Mouse (Mus musculus) fat pad, adult 2 months (tissue): ENCODE measurements around the gene Arl4c.

Experiments used
- DNase-seq: peaks from one replicate; pipeline ENCODE4 v3.0.0-alpha.2; 2011; ENCODE audit warnings: low read depth, low spot score; ENCODE audit errors: extremely low read depth

Arl4c gene

GRCm38 (mm10) chr1:88700961-88701861, 810 bp downstream of the Arl4c start:
- DNase-seq = no peak

DNA sequence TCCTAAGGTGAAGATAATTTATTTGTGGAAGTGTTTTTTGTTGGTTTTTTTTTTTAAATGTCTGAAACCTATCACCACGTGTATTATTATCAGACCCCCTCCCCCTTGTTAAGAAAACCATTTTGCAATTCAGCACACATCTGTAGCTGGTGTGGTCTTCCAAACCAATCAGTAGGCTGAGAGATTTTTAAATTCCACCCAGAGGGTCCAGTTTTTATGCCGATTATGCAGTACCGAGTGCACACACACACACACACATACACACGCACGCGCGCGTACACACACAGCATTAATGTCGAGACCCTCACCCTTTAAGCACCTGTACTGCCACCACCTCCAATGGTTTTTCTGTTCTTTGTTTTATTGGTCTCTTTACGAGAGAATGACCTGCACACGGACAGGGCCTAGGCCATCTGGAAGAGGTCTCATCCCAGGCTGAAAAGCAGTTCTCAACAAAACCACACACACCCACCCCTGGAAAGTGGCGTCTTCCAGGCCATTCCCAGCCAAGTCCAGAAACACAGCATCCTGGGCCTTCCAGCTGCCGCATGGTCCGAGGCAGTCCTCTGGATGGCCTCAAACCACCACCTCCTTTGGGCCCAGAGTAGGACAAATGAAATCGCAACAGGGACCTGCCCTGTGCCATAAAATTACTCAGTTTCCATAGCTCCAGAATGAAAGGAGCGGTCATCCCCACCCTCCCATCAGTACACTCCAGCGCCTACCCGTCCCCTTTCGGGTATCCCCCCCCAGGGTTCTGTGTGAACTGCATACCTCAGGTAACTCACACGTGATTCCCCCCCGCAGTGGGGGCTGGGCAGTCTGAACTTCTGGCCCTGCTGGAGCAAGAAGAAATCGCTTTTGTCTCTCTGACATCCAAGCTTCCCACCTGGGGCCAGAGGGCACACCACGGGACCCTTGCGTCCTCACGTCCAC, 1.9 kb downstream of the Arl4c start:
- no peak for DNase-seq

DNA sequence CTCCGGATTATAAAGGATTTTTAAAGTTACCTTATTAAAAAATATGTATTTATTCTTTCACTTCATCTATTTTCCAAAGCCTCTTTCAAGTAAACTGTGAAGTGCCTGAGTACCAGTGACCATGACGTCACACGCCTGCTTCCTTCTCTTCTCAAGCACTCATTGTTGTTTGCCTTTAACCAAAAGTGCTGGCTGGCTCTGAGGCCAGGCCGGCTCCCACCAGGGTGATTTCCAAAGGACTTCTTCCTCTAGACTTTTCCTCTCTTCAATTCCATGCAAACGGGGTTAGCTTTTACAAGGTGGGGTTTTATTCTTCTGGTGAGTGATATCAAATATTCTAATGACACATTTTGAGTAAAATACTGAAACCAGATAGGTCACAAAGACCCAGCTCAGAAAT, 2.6 kb downstream of the Arl4c start:
- no peak for DNase-seq

- DNase-seq = no peak
Observed at GRCm38 (mm10) chr1:88698926-88699325, 3.1 kb downstream of the Arl4c start.

GRCm38 (mm10) chr1:88698131-88698530, 3.9 kb downstream of the Arl4c start:
- DNase-seq = no peak

GRCm38 (mm10) chr1:88696408-88696807, 5.6 kb downstream of the Arl4c start:
- no peak for DNase-seq

GRCm38 (mm10) chr1:88694353-88694752, 7.7 kb downstream of the Arl4c start:
- no peak for DNase-seq

GRCm38 (mm10) chr1:88692293-88692827, 9.7 kb downstream of the Arl4c start:
- no peak for DNase-seq

GRCm38 (mm10) chr1:88690601-88691000, 11.4 kb downstream of the Arl4c start:
- no peak for DNase-seq

GRCm38 (mm10) chr1:88684765-88685164, 17.3 kb downstream of the Arl4c start:
- no peak for DNase-seq

DNA sequence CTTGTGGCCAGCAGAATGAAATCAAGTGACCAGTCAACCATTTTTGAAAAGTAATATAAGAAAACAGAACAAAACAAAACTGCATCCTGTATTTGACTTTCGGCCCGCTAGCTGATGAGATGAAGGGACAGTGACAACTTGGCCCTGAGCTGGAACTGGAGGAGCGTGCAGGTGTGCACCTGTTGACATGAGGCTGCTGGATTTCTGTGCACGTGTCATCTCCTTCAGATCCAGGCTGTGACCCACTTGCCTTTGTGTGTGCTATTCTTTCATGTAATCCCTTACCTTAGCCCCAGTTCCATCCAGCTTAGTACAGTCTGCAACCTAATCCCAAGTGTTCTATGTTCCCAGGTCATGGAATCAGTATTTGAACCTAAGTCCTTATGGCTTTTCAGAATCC, 20.4 kb downstream of the Arl4c start:
- no peak for DNase-seq

GRCm38 (mm10) chr1:88680804-88681203, 21.2 kb downstream of the Arl4c start:
- no peak for DNase-seq

GRCm38 (mm10) chr1:88678231-88678739, 23.7 kb downstream of the Arl4c start:
- no peak for DNase-seq

- DNase-seq = no peak
Observed at GRCm38 (mm10) chr1:88670807-88671206, 31.2 kb downstream of the Arl4c start.

DNA sequence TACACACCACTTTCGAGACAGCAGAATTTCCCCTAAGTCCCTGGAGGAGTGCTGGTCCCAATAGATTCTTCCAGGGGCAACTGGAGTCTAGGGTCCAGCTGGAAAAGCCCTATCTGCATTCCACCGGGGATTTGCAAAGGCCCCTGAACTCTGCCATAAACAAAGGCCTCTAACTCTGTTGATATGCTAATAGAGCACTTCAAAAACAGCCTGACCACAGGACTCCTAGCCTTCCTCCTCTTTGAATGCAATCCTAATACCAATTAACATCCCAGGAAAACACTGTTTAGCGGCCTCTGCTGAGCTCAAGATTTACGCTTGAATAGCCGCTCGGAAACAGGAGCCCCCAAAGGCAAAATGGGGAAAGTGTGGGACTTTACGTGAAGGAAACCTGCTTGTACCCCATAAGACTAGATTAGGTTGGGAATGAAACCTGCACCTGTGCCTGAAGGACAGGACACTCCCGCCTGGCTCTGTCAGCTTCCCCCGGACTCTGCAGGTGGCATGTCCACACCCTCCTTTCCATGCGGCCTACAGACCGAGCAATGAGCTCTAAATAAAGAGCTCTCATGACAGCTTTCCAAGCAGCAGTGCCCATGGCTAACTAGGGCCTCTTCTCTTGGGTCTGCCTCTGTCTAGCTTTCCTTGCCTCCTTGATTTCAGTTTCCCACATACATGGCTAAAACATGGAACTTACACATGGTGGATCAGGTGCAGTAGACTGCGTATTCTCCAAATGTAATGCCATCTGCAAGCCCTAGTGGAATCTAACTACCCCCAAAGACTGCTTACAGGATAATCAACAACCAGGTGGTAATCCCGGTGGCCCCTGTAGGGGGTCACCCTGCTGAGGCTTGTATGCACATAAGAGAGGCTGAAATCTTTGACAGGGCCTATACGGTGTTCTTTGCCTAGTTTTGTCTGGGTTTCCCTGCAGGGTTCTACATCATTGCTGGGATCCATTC, 32.9 kb downstream of the Arl4c start:
- DNase-seq = no peak

- no peak for DNase-seq
Observed at GRCm38 (mm10) chr1:88668353-88668752, 33.7 kb downstream of the Arl4c start.

- no peak for DNase-seq
Observed at GRCm38 (mm10) chr1:88664623-88665022, 37.4 kb downstream of the Arl4c start.

DNA sequence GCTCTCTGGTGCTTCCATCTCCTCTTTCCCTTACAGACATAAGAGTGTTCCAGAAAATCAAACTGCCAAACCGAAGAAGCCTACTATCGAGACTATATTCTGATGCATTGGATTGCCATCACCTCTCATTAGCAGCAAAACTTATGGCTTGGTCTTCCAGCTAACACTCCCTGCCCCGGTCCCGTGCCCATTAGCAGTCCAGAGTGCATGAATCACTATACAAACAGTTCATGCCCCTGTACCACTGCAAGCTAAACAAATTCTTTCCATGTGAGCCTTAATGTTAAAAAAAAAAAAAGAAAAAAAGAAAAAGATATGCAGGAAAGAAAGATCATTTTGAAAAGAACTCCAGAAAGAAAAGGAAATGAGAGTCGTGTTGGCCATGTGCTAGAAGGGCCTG, 39.3 kb downstream of the Arl4c start:
- DNase-seq = no peak

DNA sequence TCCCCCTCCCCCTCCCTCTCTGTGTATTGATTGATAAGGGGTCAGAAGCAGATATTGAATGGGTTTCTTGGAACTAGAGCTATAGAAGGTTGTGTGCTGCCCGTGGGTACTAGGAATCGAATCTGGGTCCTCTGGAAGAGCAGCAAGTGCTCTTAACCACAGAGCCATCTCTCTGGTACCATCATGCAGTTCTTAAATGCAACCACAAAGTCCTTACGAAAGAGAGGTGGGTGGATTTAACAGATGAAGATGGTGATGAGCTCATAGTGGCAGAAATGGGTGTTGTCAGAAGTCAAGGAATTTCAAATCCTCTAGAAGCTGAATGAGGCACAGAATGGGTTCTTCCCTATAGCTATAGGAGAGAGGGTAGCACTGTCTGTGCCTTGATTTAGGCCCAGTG, 40.8 kb downstream of the Arl4c start:
- no peak for DNase-seq

DNA sequence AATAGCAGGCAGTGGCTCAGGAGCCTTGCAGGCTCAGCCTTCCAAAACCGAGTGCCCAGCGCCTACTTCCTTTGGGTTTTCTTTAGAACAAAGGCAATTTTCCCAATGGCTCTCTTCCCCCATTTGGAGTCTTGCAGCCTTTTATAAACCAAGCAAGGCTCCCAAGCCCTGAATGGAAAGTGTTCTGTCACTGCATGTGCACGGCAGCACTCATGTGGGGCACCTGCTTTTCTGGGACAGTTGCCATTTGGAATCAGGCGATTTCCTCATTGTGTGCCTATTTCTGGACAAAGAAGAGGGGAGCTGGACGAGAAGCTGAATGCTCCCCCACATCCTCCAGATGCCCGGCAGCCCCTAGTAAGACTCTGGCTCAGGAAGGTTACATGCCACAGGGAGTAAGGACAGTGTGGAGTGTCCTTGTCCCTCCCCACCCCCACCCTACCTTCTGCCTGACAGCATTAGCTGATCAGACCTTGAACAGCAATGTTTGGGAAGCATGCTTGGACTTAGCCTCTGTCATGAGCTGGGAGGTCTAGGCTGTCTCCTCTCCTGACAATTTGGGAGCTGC, 43.6 kb downstream of the Arl4c start:
- no peak for DNase-seq
